Mouse (Mus musculus) T-helper 2 cell (primary cell): Measurements from ENCODE around the gene Ttll7.

Experiments
- in situ Hi-C: fragments of 300-600 bp; cut with MboI, MseI; formaldehyde crosslinking; loops from one replicate; pipeline ENCODE4 v1.15.1; 2025; ENCODE audit warnings: high pct_unique_total_duplicates

Ttll7 gene

DNA sequence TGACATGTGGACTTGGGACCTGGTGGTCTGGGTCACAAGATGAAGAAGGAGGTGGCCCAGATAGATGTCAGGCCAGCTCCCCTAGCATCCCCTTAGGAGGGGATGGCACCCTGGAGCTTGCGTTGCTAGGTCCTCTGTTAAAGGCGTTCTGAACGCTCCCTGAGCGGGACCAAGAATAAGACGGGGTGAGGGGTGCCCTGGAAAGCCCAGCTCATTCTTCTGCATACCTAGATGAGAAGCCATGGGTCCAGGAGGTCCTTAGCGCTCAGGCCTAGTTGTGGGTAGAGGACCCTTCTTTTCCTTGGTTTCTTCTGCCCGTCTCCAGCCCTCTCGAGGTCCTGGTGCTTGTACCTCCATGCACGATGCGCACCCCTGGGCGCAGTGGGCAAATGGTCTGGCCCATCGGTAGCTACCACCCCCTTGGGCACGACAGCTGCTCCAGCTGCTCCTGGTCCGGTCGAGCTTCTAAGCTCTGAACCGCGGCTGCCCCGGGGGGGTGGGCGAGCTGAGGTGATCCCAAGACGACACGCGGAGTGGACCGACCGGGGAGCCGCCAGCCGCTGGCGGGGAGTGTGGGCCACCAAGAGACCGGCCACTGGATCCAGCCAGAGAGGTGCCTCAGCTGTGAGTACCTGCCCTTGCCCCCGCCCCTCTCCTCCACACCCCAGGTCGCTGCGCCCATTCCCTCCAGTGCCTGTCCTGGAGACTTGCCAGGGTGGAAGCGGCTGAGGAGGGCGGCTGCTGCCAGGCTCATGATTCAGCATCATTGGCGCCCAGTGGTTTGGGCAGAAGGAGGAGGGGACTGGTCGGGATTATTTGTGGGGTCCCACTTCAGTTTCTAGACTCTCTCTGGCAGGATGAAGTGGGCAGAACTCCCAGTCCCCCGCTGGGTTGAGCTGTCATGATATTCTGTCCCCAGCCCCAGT lies at the start of gene Ttll7:
Gene Ttll7 (plus strand): TSS at position 402 of the 926 bp plus-strand sequence.
- in situ Hi-C loops, result loop anchor here (10.0 kb wide), 1 partner anchor 473 kb away; no protein-coding TSS in a partner anchor

DNA sequence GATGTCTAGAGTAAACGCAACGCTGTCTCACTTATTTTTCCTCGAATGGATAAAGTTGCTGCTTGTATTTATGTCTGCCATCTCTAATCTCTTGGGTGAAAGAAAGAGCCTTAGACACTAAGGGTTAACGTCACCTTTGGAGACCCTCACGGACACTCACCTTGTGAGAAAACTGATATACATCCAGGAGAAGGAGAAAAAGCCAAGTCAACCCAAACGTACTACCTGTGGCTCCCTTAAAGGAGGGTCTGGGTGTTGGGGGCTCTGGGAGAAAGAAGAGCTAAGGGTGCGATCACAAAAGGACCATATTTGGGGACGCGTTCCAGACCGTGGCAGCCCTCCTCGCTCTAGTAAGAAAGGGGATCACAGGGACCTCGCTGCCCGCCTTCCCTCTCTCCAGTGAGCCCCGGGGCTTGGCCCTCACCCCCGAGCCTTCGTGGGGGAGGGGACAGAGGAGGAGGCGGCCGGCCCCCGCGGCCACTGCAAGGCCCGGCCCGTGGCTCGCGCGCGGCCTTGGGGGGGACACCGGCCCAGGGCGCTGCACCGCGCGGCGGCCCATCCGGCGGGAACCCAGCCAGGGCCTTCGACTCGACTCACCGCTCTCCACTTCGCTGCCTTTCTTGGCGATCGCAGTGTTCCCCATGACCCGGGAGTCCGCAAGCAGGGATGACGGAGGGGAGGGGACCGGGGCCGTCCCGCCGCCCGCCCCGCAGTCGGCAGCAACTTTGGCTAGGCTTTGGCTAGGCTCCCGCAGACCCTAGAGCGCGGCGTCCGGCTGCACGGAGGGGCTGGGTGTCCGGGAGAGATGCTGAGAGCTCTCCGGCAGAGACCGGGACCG lies 39.9 kb upstream of the Ttll7 start:
- in situ Hi-C loops, result no loop called here

DNA sequence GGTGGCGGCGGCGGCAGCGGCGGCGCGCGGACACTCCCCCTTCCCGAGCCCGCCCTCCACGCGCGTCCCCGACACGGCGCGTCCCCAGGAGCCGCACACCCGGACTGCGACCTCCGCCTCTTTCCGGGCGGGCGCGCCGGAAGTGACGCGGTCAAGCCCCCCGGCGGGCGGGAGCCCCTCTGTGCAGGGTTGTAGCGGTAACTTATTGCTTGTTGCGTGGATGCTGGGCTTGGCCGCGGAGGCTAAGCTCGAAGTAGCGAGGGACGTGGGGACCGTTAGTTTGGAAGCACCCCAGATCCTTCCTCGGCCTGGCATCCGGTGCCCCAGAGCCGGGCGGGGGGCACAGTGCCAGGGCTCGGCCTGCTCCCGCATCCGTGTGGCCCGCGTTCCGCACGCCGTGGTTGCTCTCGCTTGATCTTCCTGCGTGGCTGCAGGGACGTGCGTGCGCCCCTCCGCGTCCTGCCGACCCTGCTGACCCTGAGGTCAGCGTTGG lies 39.2 kb upstream of the Ttll7 start, which contains the start of gene Prkacb:
Gene Prkacb (minus strand): TSS at position 90 of the 493 bp plus-strand sequence.
- in situ Hi-C loops, result no loop called here

DNA sequence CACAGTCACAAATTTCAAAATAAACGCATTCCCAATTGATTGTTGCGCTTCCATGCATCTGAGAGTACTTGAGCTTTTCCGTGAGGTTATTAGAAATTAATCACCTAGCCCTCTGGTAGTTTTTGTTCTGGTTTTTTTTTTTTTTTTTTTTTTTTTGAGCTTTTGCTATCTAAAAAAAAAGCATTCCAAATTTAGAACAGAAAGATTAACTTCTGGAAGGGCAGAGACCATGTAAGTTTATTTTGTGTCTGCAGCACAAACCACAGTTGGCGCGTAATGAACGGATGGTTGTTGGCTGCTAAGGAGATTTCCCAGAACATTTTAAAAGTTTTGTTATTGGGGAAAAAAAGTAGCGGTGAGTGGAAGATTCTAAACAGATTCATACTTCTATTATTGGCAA lies 38.5 kb upstream of the Ttll7 start:
- in situ Hi-C loops, result no loop called here

DNA sequence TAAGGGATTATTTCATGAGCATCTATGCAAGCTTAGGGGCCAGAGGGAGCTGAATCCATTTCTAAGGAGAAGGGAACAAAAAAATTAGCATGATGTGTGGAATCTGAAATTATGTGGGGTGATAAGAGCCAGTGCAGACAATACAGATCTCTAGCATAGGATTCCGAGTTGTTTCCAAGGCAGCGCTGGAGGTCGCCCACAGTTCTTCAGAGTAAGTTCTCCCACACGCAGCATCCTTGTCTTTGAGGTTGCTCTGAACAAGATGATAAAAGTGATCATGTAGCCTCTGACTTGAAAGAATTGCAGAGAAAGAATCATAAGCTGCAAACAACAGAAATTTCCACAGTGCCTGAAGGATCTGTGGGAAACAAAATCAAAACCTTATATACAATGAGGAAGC lies 31.4 kb upstream of the Ttll7 start:
- in situ Hi-C loops, result no loop called here

DNA sequence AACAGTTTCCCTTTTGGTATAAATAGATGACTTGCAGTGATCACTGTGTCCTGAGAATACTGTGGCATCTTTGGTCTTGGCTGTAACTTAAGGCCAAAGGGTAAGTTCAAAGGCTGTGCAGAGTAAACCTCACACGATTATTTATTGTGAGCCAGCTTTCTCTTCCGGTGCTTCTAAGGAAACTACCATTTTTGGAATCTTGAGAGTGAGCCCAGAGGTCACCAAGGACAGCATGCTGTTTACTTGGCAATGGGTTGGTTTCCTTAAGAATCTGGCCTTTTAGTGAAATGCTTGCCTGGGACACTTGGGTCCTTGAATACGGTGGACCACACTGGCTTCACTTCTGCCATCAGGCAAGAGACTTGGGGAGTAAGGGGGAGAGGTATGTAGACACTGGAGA lies 9.4 kb upstream of the Ttll7 start:
- in situ Hi-C loops, result no loop called here

DNA sequence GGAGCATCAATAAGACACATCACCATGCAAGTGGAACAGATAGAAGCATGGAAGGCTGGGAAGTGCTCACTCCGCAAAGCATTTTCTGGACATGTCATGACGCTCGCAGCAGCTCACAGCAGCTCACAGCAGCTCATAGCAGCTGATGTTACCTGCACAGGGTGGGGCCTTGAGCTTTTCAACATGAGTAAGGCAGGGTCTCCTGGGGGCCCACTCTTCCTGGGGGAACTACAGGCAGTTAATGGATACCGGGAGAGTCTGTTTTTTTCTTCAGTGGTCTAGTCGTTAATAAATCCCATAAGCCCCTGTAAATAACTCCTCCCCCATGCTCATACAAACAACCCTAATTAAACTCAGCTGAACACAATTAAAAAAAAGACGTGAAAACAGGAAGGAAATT lies 8.7 kb upstream of the Ttll7 start:
- in situ Hi-C loops, result no loop called here

DNA sequence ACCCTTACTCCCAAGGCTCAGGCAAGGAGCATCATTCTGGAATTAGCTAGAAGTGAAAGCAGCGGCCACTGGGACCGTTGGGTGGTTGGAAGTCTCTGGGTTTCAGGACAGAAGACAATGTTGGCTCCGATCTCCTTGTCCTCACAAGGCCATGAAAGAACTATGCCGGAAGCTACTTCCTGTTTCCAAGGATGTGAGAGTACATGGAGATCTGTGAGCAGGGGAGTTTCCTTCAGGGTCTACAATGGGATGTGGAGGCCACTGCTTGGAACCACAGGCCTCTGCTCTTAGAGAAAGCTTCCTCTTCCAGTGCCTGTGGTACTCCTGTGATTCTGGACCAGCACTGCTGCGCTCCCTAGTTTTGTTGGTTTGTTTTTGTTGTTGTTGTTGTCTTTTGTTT lies 5.9 kb upstream of the Ttll7 start:
- in situ Hi-C loops, result no loop called here

DNA sequence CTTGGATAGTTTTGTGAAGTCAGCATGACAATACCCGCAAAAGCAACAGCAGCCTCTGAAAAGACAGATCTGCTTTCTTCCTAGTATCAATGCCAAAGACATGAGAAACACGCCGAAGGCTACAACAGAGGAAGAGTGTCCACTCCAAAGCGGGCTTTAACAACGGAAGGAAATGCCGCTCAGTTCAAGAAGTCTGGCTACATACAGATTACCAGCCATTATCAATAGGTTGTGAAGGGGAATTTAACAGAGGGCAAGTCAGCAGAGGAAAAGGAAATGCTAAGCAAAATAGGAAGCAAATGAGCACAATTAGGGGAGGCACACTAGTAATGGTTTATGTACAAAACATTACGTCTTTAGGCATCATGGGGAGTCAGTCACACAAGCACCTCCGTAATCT lies 4.1 kb upstream of the Ttll7 start:
- in situ Hi-C loops, result no loop called here

DNA sequence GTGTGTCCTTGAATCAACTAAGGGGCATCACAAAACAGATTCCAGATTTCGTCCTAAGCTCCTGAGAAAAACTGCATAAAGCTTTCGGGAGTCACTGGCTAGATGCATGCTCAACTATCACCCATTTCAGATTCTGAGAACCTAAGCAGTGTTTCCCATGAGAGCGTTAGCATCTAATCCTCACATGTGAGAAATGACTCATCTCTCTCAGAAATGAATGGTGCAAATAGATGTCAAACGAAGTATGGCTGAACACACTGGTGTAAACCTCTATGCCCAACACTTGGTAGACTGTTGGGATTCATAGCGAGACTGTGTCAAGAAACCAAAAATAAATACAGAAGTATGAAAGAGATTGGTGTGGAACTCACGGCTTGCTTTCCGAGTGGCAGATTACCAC lies 2.8 kb upstream of the Ttll7 start:
- in situ Hi-C loops, result no loop called here

DNA sequence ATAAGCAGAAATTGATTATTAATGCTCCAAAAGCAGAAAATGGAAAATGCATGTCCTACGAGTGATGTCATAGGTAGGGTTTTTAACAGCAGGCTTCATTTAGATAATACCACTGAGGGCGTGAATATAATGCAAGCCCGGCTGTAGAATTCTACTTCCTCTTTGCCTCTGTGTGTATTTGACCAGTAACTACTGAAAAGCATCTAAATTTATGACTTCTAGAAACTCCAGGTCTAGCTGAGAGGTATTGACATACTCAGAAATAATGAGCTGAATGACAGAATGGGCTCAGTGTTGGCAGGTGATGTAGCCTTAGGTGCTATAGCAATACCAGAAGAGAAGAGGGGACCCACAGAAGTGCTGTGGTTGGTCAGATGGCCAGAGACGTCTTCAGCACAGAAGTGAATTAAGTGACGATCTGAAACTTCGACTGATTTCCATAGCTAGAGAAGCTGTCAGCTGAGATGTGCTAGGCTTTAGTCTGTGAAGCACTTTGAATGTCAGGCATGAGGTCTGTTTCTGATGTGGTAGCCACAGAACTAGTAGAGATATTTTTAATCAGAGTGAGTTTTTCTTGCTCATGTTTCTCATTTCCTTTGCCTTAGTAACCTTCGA lies 2.4 kb downstream of the Ttll7 start:
- in situ Hi-C loops, result loop anchor here (10.0 kb wide), 1 partner anchor 470 kb away; no protein-coding TSS in a partner anchor

DNA sequence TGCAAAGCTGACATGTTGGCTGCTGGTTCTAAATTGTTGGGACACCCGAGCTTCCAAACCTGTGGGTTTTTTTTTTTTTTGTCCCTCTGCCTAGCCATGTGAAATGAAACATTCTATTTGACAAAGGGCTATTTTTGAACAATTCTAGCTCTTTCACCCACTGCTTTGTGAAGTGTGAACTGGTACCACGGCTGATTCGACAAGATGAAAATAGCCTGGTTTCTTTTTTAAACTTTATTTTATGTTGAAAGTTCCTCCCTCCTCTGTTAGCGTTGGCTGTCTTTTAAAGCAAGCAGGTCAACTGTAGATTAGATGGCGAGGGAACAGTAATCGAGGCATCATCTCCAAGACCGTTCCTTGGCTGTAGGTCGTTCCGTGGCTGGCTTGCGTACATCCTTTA lies 5.2 kb downstream of the Ttll7 start:
- in situ Hi-C loops, result loop anchor here (10.0 kb wide), 1 partner anchor 467 kb away; no protein-coding TSS in a partner anchor

DNA sequence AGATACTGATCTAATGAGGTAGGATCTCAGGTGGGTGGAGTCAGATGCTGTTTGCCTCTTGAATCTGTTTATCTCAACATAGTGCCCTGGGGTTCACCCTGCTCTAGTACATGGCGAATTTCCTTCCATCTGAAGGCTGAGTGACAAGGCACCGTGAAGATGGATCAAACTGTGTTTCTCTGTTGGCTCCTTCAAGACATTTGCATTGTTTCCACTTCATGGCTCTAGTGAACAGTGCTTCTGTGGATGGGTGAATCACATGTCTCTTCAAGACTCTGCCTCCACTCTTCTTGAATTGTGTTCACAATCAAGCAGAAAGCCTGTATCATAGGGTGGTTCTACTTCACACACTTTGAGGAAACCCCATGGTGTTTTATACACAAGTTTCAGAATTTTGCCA lies 8.1 kb downstream of the Ttll7 start:
- in situ Hi-C loops, result no loop called here

DNA sequence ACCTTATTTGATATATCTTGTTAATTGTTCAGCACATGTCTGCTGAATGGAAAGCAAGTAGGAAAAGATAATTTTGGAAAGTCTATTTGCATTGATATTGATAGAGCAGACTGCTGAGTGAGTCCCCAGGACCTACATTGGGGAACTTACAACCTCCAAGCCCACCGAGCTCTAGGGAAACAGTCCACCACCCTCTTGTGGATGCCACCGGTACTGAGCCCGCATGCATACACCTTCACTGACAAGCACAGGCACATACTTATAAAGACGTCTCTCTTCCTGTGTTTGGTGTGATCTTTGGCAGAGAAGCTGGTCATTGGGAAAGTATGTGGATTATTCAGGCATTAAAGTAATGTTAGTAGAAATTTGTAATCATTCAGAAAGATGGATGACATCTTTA lies 14.4 kb downstream of the Ttll7 start:
- in situ Hi-C loops, result no loop called here

DNA sequence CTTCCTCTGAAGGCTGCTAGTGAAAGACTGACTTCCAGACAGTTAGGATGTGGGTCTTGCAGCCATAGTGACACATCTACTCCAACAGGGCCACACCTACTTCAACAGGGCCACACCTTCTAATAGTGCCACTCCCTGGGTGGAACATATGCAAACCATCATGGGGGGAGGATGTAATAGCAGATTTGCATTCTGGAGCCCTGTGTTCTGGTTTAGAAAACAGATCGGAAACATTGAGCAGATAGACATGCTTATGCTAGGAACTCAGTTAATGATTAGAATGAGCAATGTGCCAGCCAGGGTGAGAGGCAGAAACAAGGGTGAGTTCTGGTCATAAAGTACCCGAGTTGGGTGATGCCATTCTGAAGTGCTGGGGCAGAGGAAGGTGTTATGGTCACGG lies 19.8 kb downstream of the Ttll7 start:
- in situ Hi-C loops, result no loop called here

DNA sequence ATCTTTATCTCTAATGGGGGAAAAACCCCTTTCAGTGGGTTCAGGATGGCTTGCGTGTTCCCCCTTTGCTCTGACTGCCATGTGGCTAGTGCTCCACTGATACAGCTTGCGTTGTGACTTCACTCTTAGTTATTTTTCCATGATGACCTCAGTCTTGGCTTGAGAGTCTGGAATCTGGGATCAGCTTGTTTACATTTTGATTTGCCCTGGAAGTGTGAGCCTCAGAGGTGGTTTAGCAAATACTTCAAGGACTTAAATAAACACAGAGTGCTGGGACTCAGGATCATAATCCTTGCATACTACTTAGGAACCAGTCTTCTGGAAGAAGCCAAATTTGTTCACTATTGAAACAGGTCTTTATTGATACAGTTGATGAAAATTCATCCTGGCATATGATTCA lies 23.8 kb downstream of the Ttll7 start:
- in situ Hi-C loops, result no loop called here

DNA sequence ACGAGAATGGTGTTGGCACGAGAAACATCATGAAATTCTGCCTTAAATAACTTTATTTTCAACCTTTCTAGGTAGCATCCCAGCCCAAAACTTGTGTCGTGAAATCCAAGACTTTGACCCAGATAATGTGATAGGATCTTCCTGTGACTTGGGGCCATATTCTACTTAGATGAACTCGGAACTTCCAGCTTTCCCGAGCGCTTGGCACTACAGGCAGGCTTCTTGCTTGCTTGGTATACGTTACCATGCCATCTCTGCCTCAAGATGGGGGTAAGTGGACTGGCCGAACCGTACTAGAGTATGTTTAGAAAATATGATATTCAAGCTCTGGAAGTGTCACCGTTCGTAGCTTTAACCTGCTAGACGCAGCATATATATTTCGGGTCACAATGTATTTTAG lies 41.8 kb downstream of the Ttll7 start:
- in situ Hi-C loops, result no loop called here

DNA sequence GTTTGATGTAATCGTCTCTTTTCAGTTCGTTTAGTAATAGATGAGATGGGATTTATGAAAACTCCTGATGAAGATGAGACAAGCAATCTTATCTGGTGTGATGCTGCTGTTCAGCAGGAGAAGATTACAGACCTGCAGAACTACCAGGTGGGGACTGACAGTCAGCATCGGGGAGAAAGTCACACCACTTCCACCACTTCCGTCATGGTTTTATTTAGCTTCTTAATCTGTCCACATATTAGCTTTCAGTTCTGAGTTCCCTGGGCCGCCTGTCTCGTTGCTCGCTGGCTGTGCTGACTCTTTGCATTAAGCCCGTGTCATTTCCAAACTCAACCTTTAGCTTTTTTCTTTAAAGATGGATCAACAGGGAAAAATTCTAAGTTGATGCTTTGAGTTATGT lies 44.4 kb downstream of the Ttll7 start:
- in situ Hi-C loops, result no loop called here

DNA sequence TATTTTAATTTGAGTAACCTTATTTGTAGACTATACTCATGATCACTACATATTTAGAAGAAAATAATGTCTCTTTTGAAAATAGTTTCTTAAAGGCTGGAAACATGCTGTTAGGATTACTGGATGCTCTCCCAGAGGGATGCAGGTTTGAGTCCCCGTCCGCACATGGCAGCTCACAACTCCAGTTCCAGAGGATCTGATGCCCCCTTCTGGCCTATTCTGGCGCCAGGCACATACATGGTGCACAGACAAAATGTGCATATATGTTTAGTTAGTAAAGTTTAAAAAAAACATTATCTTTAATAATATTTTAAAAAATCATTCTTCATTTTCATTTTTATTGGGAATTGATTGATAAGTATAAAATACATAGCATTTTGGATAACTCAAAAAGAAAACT lies 47.9 kb downstream of the Ttll7 start:
- in situ Hi-C loops, result no loop called here

DNA sequence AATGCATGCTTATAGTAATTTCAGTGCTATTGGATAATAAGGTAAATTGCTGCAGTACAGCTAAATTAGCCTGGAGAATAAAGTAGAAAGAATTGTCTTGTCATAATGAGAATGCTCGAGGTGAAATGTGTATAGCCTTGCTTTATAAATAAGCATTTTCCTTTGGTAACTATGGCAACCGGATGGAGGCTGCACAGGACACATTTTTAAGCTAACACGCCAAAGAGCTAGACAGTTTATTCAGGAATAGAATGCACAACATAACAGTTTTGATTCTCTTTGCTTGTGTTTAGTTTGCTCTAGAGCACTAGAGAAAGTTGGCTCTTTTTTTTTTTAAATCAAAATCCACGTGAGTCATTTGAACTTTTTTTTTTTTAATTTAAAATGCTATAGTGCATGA lies 49.6 kb downstream of the Ttll7 start:
- in situ Hi-C loops, result no loop called here

DNA sequence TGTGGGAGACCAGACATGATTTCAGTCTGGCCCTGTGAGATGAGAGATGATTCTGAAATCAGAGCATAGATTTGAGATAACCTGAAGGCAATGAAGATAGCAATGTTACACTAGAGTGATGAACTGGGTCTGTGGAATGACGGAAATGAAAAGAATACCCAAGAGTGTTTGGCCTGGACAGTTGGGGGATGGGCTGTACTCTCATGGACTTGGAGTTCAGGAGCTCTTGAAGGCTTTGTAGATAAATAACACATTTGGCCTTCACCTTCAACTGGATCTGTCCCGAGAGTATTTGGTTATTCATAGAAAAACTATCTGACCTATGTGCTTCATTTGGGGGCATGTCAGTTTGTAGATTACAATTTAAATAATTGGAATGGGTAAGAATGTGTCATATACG lies 53.4 kb downstream of the Ttll7 start:
- in situ Hi-C loops, result no loop called here

DNA sequence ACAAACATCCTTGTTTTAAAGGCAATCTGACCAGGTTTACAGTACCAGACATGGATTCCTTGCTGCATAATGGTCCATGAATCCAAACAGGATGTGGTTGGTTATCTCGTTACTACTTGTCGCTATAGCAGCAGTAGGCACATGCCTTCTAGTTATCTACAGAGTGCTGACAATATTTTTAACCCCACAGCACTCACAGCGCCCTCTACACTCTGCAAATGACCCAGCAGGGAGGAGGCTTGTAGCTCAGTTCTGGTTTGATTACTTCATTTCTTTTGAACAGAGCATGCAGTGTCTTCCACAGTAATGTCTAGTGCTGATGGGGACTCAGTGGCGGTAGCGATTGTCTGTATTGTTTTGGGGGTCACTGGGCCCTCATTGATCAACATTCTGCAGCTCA lies 56.8 kb downstream of the Ttll7 start:
- in situ Hi-C loops, result no loop called here
